Mouse (Mus musculus) left cerebral cortex, adult 11 months (tissue): Measurements from ENCODE around the gene Zbtb40.

Experiments
- DNase-seq: peaks from one replicate; pipeline ENCODE4 v3.0.0; 2022; ENCODE audit warnings: low spot score

The Zbtb40 gene

GRCm38 (mm10) chr4:137048550-137049032 is at the start of gene Zbtb40:
Gene Zbtb40 (minus strand): TSS chr4:137048801.
- DNase-seq = peak; percentile 92

- DNase-seq = no peak
These were observed 49.4 kb upstream of the Zbtb40 start for GRCm38 (mm10) chr4:137097984-137098327.

GRCm38 (mm10) chr4:137097246-137097983 is 48.8 kb upstream of the Zbtb40 start:
- DNase-seq = no peak

GRCm38 (mm10) chr4:137096353-137096752 is 47.8 kb upstream of the Zbtb40 start:
- DNase-seq = no peak

GRCm38 (mm10) chr4:137085083-137085810 is 36.6 kb upstream of the Zbtb40 start:
- no peak for DNase-seq

- DNase-seq = no peak
These were observed 34.3 kb upstream of the Zbtb40 start for GRCm38 (mm10) chr4:137082866-137083265.

- DNase-seq = no peak
These were observed 32.8 kb upstream of the Zbtb40 start for GRCm38 (mm10) chr4:137081401-137081800.

GRCm38 (mm10) chr4:137077216-137077615 is 28.6 kb upstream of the Zbtb40 start:
- no peak for DNase-seq

GRCm38 (mm10) chr4:137071204-137071603 is 22.6 kb upstream of the Zbtb40 start:
- DNase-seq = no peak

GRCm38 (mm10) chr4:137068491-137068890 is 19.9 kb upstream of the Zbtb40 start:
- DNase-seq = no peak

GRCm38 (mm10) chr4:137065846-137066245 is 17.2 kb upstream of the Zbtb40 start:
- DNase-seq = no peak

- no peak for DNase-seq
These were observed 6.3 kb upstream of the Zbtb40 start for GRCm38 (mm10) chr4:137054932-137055331.

- DNase-seq = no peak
These were observed 5.2 kb upstream of the Zbtb40 start for GRCm38 (mm10) chr4:137053810-137054209.

GRCm38 (mm10) chr4:137047840-137048549 is 606 bp downstream of the Zbtb40 start:
- no peak for DNase-seq

- no peak for DNase-seq
These were observed 2.5 kb downstream of the Zbtb40 start for GRCm38 (mm10) chr4:137046110-137046509.

- no peak for DNase-seq
These were observed 4.1 kb downstream of the Zbtb40 start for GRCm38 (mm10) chr4:137044516-137044915.

- no peak for DNase-seq
These were observed 4.8 kb downstream of the Zbtb40 start for GRCm38 (mm10) chr4:137043799-137044198.

GRCm38 (mm10) chr4:137042039-137042438 is 6.6 kb downstream of the Zbtb40 start:
- DNase-seq = no peak

GRCm38 (mm10) chr4:137041161-137041621 is 7.4 kb downstream of the Zbtb40 start:
- no peak for DNase-seq

GRCm38 (mm10) chr4:137039441-137039840 is 9.2 kb downstream of the Zbtb40 start:
- no peak for DNase-seq

- no peak for DNase-seq
These were observed 10.1 kb downstream of the Zbtb40 start for GRCm38 (mm10) chr4:137038501-137038900.

GRCm38 (mm10) chr4:137038096-137038495 is 10.5 kb downstream of the Zbtb40 start:
- no peak for DNase-seq
